In genomic region chr11:108989940-108990339, GRCm38 (mm10) we compare ENCODE assay signal across 10 mouse cellular contexts.
DNase-seq lines count a peak whose midpoint lies in the region.
"Had no signal": no experiment of that assay in that cellular context is flagged by ENCODE, and none has a peak within 500 bp of the region (broad histone marks: within the 10 kb centered on the region; RNA-seq: fewer than 3 reads in every experiment).

No protein-coding gene starts in this region.

- intact Hi-C loops in gastrocnemius, postnatal 36 days (cut with DNase I), result loop anchor here (5.0 kb wide), 1 partner anchor 68 kb away; the partner anchor contains the start of gene Axin2

- DNase-seq in adrenal gland, adult (ENCODE audit: inconsistent age in 2 of 2, low spot score in 1 of 2), result peak; percentile 72 to 85
- DNase-seq in adrenal gland, postnatal 4 days (ENCODE audit: low spot score in 2 of 2), result no peak
- DNase-seq in lung, postnatal 10 days, result peak; percentile 32
- no peak for DNase-seq in lung, postnatal 25 days (ENCODE audit: low spot score)
- peak; percentile 22 to 25 for DNase-seq in gastrocnemius, postnatal 36 days
- DNase-seq in skeletal muscle tissue, adult 2 months (ENCODE audit: low read depth, low spot score), result peak; percentile 87
- no peak for DNase-seq in thymus, postnatal 10 days (ENCODE audit: low spot score in 2 of 2)
- DNase-seq in thymus, postnatal 14 days, result no peak
- DNase-seq: right cerebral cortex, postnatal 25 days; thymus, adult 2 months had no signal

Comparison
In these comparisons a context has a peak if more than half of its experiments do, and no peak if none do; other contexts are left out.
1. DNase-seq: peak in adrenal gland, adult (2 of 2), lung, postnatal 10 days (single experiment), gastrocnemius, postnatal 36 days (2 of 2) and skeletal muscle tissue, adult 2 months (single experiment); none in adrenal gland, postnatal 4 days (0 of 2), lung, postnatal 25 days (single experiment), thymus, postnatal 10 days (0 of 2) and thymus, postnatal 14 days (single experiment).